Mouse (Mus musculus) liver, embryonic 14.5 days (tissue): Measurements from ENCODE around the gene Smtnl2.

Experiments used
- CTCF ChIP-seq: IDR thresholded peaks from 2 replicates; pipeline ENCODE4 v1.5.1; 2016; ENCODE audit warnings: antibody characterized with exemption, low read depth, control low read depth
- EP300 ChIP-seq: IDR thresholded peaks from 2 replicates; pipeline ENCODE4 v1.6.1; 2016; ENCODE audit warnings: antibody characterized with exemption, low read depth

GRCm38 (mm10) chr11:72349016-72349415 is 62.5 kb downstream of the Smtnl2 start:
- TF ChIP-seq CTCF (no peak), EP300 (no peak)
